Mouse (Mus musculus) induced T-regulatory cell, adult 2 months (primary cell): Measurements from ENCODE around the gene Rimklb.
"Not testable (repeated sequence)": the region's sequence is repeated elsewhere in the genome, so short reads cannot be mapped to it uniquely, and the experiment has no call there.

Source experiments
- DNase-seq: peaks from one replicate; pipeline ENCODE4 v3.0.0-alpha.2; 2012; ENCODE audit warnings: low read depth

Rimklb gene

DNA sequence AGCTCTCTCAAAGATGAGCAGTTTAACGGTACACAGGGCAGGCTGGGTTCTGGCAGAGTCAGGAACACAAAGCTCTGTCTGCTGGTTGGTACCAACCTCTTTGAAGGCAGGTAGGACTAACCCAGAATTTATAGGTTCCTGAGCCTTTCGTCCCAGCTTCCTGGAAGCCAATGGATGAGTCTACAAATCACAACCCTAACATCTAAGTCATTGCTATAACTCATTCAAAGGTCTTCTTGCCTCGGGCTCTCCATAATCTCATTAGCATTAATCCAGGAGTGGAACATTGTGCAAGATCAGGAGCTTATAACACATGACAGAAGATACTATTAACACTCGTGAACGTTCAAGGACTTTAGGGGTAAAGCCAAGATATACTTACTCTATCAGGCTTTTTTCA, at the start of gene Rimklb:
Gene Rimklb, minus strand, starts transcription at position 101 of the 400 bp plus-strand sequence.
- DNase-seq = no peak

DNA sequence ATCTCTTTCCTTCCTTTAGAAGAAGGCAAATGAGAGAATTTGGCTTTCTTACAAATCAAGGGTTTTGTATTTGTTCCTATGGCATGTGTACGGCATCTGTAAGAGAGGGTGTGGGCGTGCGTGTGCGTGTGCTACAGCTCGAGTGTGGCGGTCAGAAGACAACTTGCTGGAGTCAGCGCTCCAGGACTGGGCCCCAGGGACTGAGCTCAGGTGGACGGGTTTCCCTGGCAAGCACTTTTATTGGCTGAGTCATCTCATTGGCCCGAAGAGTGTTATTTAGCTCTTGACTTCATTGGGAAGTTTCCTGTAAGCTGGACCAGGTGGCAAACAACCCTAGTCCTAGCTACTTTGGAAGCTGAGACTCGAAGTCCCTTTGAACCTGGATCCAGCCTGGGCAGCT, 47.4 kb upstream of the Rimklb start:
- no peak for DNase-seq

DNA sequence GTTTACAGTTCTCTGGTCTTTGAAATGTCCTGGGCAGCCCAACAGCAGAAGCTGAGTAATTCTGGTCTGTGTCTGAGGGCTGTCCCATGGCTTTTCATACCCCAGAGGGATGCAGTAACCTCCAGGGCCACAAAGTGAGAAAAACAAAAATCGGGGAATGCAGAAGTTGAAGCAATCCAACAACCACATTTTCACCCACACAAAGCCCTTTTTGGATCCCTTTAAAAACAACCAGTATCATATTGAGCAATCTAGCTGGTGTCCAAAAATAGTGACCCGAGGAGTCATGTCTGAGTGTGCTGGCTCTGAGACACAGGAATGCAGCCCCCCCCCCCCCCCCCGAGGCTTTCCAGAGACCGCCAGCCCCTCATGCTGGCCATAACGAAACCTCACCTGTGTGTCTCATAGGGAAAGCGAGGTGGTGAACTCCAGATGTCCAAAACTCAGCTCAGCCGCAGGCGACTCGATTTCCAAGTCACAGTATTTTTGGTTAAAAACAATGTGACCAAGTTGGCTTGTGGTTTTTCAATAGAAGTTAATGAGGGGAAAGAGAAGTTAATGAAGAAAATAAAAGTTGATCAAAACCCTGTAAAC, 46.8 kb upstream of the Rimklb start:
- no peak for DNase-seq

DNA sequence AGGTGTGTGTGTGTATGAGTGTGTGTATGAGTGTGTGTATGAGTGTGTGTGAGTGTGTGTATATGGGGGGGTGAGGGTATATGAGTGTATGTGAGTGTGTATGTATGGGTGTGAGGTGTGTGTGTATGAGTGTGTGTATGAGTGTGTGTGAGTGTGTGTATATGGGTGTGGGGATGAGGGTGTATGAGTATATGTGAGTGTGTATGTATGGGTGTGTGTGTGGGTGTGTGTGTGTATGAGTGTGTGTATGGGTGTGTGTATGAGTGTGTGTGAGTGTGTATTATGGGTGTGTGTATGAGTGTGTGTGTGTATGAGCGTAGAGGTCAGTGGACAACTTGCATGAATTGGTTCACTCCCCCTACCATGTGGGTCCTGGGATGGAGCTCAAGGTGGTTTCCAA, 46.1 kb upstream of the Rimklb start:
- DNase-seq = no peak

DNA sequence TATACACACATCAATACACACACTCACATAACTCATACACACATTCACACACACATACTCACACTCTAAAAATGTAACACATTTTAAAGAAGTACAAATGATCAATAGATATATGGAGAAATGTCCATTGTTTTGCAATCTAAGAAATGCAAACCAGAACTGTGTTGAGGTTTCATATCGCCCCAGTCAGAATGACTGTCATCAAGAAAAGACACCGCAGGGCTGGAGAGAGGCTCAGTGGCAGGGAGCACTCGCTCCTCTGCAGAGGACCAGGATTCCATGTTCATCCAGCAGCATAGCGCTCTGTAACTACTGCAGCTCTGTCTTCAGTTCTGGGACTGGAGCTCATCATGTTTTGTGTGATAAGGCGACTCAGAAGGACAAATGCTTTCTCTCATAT, 45.0 kb upstream of the Rimklb start:
- DNase-seq = no peak

DNA sequence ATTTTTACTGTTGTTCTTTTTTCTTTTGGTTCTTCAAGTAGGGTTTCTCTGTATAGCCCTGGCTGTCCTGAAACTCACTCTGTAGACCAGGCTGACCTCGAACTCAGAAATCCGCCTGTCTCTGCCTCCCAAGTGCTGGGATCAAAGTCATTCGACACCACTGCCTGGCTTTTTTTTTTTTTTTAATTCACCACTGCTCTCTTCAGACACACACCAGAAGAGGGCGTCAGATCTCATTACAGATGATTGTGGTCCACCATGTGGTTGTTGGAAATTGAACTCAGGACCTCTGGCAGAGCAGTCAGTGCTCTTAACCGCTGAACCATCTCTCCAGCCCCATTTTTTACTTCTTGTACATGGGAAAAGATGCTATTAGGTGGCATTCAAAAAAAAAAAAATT, 43.9 kb upstream of the Rimklb start:
- DNase-seq = not testable (repeated sequence)

DNA sequence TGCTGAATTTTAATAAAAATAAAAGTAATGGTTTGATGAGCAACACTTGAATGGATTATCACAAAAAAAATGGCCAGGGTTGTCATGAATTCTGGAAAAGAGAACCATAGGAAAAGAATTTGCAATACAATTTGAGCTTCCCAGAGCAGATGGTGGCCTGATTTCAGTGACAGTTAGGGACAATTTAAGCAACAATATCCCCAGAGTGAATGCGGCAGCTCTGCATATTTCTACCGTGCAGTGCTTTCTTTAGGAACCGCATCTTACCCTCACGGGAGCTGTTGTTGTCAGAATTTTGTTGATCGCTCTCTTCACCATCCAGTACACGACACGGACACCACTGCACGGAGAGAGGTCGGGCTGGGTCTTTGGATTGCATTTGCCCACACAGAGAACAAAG, 41.0 kb upstream of the Rimklb start:
- no peak for DNase-seq

DNA sequence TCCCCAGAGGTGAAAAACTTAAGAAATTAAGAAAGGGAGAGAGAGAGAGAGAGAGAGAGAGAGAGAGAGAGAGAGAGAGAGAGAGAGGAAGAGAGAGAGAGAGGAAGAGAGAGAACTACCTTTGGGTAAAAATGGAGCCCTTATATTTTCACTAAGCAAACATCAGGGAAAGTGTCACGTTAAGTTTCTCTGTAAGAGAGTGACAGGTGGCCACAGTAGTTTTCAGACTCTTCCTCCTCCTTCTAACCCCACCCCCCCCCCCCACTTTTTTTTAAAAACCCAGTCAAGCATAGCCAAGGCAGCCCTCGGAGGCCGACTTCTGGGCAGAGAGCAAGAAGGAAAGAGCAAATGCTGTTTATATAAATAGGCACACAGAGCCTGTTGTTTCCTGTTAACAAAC, 35.5 kb upstream of the Rimklb start:
- DNase-seq = no peak

DNA sequence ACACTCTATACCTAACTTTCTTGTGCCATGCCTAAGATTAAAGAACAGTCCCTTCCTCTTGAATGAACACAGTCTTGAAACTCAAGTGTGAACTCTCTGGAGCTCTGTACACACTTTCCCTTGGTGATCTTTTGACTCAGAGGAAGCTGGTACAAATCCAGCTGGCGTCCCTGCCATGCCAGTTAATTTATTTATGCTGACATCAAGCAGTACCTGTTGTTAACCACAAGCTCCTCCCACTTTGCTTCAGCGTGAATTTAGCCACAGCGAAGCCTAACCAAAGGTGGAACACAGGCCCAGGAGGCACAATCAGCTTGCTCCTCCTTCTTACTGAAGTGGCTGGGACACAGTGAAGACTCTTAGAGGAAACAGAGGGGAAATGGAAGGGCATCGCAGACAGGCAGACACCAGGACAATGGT, 34.3 kb upstream of the Rimklb start:
- peak; percentile 90 for DNase-seq

DNA sequence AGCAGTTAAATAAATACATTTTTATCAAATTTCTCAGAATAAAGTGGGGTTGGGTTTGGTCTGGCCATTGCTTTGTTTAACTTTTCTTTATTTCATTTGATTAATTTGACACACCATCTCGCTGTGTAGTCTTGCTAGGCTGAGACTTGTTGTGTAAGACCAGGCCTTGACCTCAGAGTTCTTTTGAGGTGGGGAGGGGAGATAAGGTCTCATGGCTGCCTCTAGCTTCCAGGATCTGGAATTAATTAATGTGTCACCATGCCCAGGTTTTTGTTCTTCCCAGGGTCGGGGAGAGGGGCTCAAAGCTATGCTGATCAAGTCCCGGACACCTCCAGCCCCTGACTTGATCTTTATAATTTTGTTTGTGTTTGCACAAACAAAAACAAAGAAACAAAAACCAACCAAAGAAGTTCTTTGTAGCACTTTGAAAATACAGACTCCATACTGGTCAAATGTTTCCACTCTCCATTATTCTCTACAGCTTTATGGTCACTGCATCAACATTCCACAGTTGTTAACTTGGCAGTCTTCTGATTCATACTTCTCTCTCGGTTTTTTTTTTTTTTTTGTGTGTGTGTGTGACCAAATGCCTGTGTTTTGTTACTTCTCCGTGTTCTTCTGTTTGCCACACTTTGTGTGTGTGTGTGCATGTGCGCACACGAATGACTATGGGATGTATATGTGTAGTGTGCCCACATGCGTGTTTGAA, 33.1 kb upstream of the Rimklb start:
- no peak for DNase-seq

DNA sequence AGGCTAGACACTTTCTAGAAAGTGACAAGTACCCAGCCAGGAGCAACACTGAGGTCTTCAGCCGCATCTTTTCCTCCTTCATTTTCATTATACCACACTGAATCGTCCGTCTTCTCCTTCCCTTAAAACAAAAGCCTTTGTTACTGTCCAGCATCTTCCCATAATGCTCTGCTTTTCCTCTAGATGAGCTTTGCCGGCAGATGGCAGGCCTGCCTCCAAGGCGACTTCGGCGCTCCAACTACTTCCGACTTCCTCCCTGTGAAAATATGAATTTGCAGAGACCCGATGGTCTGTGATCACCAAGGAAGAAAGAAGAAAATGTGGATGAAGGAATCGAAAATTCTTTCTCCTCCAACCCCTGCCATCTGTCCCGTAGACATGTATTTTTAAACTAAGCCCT, 29.6 kb upstream of the Rimklb start:
- peak; percentile 21 for DNase-seq

DNA sequence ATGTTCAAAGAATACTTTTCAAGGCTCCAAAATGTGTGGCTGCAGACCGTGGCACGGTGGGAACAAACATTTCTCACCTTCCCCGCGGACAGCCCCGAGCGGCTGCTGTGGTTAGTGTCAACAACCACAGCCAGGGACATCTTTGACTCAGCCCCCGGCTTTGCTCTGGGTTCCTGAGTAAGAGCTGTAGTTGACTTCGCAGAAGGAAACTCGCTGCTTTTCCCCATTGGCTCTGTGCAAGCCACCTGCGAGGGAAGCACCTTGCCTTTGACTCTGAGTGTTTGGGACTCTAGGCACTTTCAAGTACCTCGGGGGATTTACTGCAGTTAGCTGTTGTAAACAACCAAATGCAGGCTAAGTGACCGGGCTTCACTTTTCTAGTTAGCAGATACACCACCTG, 29.0 kb upstream of the Rimklb start:
- DNase-seq = peak; percentile 90

DNA sequence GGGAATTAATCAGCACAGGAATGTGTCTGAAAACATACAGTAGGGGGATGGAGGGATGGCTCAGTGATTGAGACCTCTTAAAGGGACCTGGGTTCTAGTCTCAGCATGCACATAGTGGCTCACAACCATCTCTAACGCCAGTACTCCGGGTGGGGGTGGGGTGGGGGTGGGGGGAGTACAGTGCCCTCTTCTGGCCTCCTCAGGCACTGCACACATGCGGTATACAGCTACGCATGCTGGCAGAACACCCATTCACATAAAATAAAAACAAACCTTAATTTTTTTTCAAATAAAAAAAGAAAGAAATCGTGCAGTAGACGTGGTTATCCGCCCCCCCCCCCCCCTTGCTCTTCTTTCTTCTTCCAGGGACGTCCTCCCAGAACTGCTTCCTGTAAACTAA, 24.7 kb upstream of the Rimklb start:
- DNase-seq = no peak

DNA sequence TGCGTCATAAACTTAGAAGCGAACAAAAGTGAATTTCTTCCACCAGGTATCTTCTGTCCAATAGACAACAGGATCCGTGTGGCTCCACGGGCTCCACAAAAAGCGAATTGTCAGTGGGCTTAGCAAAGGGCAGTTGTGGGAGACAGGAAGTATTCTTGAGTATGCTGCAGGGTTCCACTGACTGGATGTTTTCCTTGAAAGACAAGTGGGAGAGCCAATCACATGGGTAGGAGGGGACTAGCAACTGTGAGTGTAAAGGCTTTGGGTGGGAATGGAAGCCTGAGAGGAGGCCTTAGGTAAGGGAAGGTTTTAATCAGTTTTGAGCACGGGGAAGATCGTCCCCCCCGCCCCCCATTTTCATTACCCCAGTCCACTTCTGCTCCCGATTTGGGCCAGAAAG, 24.0 kb upstream of the Rimklb start:
- peak; percentile 42 for DNase-seq

DNA sequence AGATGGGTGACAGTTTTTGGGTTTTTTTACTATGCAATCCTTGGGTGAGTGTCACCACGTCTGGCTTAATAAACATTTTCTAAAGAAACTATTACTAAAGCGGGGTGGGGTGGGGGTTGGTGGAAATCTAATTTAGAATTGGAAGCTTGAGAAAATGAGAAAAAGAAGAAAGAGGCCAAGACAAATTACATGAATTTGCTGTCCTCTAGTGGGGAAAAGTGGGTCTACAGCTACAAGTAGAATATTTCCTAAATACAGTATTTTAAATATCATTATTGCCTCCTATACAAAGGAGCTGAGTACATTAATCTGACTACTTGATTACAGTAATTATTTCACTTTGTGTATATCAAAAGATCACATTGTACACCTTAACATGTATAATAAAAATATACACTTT, 20.8 kb upstream of the Rimklb start:
- peak; percentile 54 for DNase-seq

DNA sequence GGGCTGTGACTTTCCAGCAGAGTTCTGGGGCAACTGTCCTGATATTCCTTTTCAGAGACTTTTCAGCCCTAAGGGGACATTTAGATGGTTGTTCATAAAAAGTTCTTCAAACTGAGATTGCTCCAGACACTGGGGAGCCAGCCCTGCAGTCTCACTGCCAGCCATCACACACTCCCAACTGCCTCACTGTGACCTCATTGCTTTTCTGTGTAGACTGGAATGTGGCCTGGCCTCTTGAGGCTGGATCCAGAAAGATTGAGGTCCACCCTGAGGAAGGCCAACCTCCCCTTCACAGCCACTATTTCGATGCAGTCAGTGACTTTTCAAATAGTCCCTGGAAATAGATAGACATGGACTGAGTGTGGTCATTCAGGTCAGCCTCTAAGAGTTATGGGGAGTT, 19.1 kb upstream of the Rimklb start:
- DNase-seq = no peak

DNA sequence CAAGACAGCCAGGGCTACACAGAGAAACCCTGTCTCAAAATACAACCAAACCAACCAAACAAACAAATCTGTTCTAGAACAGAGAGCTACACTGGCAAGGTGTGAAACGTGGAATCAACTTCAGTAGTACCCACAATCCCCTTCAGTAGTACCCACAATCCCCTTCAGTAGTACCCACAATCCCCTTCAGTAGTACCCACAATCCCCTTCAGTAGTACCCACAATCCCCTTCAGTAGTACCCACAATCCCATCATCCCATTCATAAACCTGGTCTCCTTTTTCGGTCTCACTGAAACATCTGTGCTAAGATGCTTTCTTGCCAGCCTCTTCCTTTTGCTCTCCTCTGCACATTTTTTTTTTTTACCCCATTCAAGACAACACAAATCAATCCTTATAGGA, 17.2 kb upstream of the Rimklb start:
- not testable (repeated sequence) for DNase-seq

DNA sequence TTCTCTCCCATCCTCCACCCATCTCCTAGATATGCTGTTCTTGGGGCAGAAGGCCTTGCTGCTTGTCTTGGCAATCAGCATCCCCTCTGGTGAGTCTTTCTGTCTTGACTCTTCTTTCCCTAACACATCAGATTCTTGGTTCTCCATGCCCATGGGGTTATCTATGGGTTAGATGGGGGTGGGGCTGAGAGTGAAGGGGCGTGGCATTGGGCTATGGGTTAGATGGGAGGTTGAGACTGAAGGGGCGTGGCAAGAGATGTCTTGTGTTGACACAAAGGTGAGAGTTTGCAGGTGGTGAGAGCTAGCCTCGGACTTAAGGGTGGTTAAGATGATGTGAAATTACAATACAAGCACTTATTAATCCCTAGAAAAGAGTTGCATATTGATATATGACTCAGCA, 15.8 kb upstream of the Rimklb start:
- DNase-seq = no peak

DNA sequence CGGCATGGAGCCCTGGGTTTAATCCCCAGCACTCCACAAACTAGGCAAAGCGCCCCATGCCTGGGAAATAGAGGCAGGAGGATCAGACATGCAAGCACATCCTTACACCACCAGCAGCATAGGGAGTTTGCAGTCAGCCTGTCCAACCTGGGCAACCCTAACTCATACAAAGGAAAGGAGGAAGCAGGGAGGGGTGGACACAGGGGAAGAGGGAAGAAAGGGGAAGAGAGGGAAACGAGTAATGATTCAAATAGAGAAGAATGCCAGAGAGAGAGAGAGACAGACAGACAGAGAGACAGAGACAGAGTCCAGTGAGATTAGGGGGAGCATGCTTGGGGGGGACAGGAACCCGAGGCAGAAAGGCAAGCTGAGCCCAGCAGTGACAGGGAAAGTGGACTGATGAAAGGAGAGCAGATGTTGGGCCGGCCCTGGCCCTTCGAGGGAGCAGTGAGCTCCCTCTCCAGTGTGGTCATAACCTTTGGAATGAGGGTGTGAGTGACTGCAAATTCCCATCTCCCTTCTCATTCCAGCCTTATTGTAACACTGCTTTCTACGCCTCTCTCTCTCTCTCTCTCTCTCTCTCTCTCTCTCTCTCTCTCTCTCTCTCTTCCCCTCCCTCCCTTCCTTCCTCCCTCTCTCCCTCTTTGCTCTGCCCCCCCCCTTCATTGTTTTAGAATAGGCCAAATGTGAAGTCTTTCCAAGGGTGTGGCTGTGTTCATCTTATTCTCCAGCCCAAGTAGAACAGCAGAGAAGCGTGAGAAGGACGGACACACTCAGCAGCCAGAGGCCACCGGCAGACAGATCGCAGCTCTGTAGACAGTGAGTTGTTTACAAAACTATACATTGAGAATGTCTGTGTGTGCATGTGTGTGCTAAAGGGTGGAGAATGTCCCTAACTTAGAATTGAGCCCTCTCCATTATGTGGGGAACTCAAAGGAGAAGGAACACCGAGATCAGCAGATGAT, 14.6 kb upstream of the Rimklb start:
- no peak for DNase-seq

DNA sequence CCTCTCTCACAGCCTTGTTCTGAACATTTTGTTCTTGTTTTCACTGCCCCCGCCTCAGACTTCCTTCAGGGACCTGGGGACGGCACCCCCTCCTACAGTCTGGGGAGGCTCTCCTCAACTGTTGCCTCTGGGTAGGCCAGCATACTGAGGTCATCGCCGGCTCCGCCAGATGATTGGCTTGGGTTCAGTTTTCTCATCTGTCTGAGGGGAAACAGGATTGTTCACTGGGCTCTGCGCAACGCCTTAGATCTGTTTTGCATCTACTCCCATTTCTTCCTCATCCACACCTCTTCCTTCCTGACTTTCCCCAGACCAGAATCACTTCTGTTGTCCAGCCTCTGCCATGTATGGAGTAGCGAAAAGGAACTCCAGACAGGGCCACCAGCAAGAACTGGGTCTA, 9.9 kb upstream of the Rimklb start:
- DNase-seq = no peak

DNA sequence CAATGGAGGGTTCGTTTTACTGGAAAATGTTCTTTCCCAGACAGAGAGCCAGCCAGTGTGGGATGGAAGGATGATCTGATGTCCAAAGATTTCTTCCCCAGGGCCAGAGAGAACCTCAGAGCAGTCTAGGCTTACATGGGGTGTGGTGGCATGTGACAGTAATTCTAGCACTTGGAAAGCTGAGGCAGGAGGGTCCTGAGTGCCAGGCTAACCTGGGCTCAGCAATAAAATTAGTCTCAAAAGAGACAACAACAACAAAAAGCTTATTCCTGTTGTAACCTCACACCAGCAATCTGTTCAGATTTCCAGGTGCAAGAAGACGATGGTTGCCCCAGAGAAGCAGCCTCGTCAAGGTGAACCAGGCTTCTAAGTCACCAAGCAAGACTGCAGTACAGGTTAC, 7.0 kb upstream of the Rimklb start, which contains the start of gene Mfap5:
Gene Mfap5, plus strand, starts transcription at position 301 of the 400 bp plus-strand sequence.
- no peak for DNase-seq

DNA sequence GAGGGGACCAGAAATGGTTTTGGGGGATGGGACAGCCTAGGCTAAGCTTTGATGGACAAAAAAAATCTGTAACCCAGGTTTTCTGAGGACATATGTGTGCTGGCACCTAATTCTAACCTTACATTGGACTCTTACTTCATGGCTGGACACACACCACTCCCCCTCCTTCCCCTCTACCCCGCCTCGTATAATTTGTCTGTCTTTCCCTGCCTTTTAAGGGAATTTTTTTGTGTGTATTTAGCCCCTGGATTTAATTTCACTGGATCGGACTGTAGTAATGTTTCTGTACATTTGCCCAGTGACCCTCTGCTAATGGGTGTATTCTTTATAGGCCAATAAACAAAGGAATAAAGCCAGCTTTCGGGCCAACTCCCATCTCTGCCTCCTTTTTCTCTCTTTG, 6.5 kb upstream of the Rimklb start:
- no peak for DNase-seq

DNA sequence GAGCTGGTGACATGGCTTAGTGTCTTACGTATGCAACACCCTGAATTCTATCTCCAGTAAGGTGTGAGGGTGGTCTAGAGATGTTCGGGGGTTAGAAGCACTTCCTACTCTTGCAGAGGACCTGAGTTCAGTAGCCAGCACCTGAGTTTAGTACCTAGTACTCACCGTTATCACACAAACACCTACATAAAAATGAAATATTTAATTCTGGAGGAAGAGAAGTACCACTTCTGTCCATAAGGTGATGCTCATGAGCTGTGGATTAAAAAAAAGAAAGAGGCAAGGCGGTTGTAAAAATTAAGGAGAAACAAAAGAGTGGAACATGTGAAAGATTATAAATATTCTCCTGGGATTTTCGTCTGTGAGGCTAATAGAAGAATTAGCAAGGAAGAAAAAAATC, 2.1 kb downstream of the Rimklb start:
- peak; percentile 70 for DNase-seq
